Mouse (Mus musculus): ENCODE data around the gene AC131692.1. TPM values are rescaled to one million over a fixed set of nuclear protein-coding genes. Genes with fewer than 3 reads are reported as not detected.

Gene AC131692.1
- polyA plus RNA-seq, 1 experiment, result 5.9 TPM

DNA sequence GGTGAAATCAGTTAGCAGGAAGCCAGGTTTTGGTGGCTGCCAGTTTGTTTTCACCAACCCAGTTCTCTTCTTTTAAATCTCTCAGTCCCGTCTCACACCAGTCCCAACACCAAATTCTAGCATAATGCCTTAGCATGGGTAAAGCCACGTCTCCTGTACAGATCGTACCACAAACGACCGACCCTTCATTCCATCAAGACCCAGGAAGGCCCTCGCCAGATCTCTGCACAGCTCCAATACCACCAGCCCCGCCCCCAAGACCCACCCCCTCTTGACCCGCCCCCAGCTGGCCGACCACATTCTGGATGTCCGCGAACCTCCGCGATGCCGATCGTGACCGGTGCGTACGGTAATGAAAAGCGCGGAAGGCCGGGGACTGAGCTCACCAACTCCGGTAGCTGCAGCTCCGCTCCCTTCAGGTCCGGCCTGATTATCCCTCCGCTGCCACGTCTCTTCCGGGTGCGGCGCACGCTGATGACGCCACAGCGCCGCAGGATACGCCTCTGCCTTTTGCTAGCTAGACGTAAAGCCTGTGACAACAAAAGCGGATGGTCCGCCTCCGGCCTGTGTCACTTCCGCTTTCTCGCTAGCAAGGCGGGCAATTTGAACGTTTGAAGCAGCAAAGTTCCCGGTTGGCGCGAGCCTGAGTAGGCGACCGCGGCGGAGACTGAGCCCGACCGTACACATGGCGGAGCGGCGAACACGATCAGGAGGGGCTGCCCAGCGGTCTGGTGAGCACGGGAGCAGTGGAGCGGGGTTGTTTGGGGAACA, 9.6 kb upstream of the AC131692.1 start, which contains the start of the genes Zfpl1 and Cdca5:
TSS of gene Zfpl1 (minus strand) at position 479 of the 771 bp plus-strand sequence.
TSS of gene Cdca5 (plus strand) at position 506 of the 771 bp plus-strand sequence.
- H3K36me3 ChIP-seq (ENCODE audit: control insufficient read depth, insufficient read depth, low read length, poor library complexity, severe bottlenecking), result peaks cover 23% of the 10 kb centered on the region
- peak within 1 kb of the TSS; percentile 99 for H3K4me3 ChIP-seq (ENCODE audit: low read depth, low read length)
- no peaks in the 10 kb centered on the region for H3K9me3 ChIP-seq (replicated peaks; ENCODE audit: control insufficient read depth, insufficient read depth, low read length, poor library complexity, severe bottlenecking)
- H3K27me3 ChIP-seq (ENCODE audit: control insufficient read depth, insufficient read depth, low read length, poor library complexity, severe bottlenecking), result no peaks in the 10 kb centered on the region
- H3K27ac ChIP-seq (ENCODE audit: insufficient read depth, low read length), result peak within 1 kb of the TSS; percentile 94
- TF ChIP-seq POLR2A (IDR thresholded peaks at IDR 0.05; ENCODE audit: insufficient read depth, low read length), result peak; percentile 46
- TF ChIP-seq CTCF (IDR thresholded peaks at IDR 0.05; ENCODE audit: low read depth, low read length), result no peak
- TF ChIP-seq EP300 (IDR thresholded peaks at IDR 0.05; ENCODE audit: insufficient read depth, low read depth, low read length), result peak; percentile 82; the same call in 1 of the 2 replicates
- H3K4me1 ChIP-seq (ENCODE audit: control insufficient read depth, insufficient read depth, low read length), result peaks cover 2% of the 10 kb centered on the region
- H3K9ac ChIP-seq (ENCODE audit: low read depth, poor library complexity, severe bottlenecking), result peak within 1 kb of the TSS; percentile 89

GRCm38 (mm10) chr19:6085417-6085879, 8.8 kb upstream of the AC131692.1 start:
- Histone ChIP-seq H3K9ac (ENCODE audit: low read depth, poor library complexity, severe bottlenecking) (peak overlapping the region; percentile 89), H3K27ac (ENCODE audit: insufficient read depth, low read length) (peak overlapping the region; percentile 94), H3K36me3 (ENCODE audit: control insufficient read depth, insufficient read depth, low read length, poor library complexity, severe bottlenecking) (peaks cover 31% of the 10 kb centered on the region), H3K9me3 (replicated peaks; ENCODE audit: control insufficient read depth, insufficient read depth, low read length, poor library complexity, severe bottlenecking) (no peaks in the 10 kb centered on the region), H3K27me3 (ENCODE audit: control insufficient read depth, insufficient read depth, low read length, poor library complexity, severe bottlenecking) (no peaks in the 10 kb centered on the region), H3K4me3 (ENCODE audit: low read depth, low read length) (peak overlapping the region; percentile 99), H3K4me1 (ENCODE audit: control insufficient read depth, insufficient read depth, low read length) (peaks cover 2% of the 10 kb centered on the region)
- TF ChIP-seq POLR2A (IDR thresholded peaks at IDR 0.05; ENCODE audit: insufficient read depth, low read length) (peak; percentile 43), EP300 (IDR thresholded peaks at IDR 0.05; ENCODE audit: insufficient read depth, low read depth, low read length) (peak; percentile 56), CTCF (IDR thresholded peaks at IDR 0.05; ENCODE audit: low read depth, low read length) (no peak)

DNA sequence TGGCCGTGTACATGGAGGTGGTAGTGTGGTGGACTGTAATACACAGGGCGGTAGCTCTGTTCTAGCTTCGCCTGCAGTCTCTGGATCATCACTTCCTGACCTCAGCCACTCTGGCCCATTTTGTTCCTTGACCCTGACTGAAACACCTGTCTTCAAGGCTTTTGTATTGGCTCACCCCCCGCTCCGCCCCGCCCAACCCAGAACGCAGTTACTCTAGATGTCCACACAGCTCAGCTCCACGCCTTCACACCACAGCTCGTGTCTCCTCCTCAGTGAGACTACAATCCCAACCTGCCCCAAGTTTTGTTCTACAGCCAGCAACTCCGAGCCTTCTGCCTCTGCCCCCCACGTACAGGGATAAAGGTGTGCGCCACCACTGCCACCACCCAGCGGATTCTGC, 5.4 kb upstream of the AC131692.1 start:
- Histone ChIP-seq H3K4me1 (ENCODE audit: control insufficient read depth, insufficient read depth, low read length) (peaks cover under 1% of the 10 kb centered on the region), H3K36me3 (ENCODE audit: control insufficient read depth, insufficient read depth, low read length, poor library complexity, severe bottlenecking) (peaks cover 52% of the 10 kb centered on the region), H3K4me3 (ENCODE audit: low read depth, low read length) (no peak overlapping the region), H3K9ac (ENCODE audit: low read depth, poor library complexity, severe bottlenecking) (no peak overlapping the region), H3K9me3 (replicated peaks; ENCODE audit: control insufficient read depth, insufficient read depth, low read length, poor library complexity, severe bottlenecking) (no peaks in the 10 kb centered on the region), H3K27ac (ENCODE audit: insufficient read depth, low read length) (no peak overlapping the region), H3K27me3 (ENCODE audit: control insufficient read depth, insufficient read depth, low read length, poor library complexity, severe bottlenecking) (no peaks in the 10 kb centered on the region)
- TF ChIP-seq POLR2A (IDR thresholded peaks at IDR 0.05; ENCODE audit: insufficient read depth, low read length) (no peak), EP300 (IDR thresholded peaks at IDR 0.05; ENCODE audit: insufficient read depth, low read depth, low read length) (no peak), CTCF (IDR thresholded peaks at IDR 0.05; ENCODE audit: low read depth, low read length) (no peak)

- Histone ChIP-seq H3K4me3 (ENCODE audit: low read depth, low read length) (no peak overlapping the region), H3K36me3 (ENCODE audit: control insufficient read depth, insufficient read depth, low read length, poor library complexity, severe bottlenecking) (peaks cover 34% of the 10 kb centered on the region), H3K4me1 (ENCODE audit: control insufficient read depth, insufficient read depth, low read length) (peaks cover 2% of the 10 kb centered on the region), H3K27me3 (ENCODE audit: control insufficient read depth, insufficient read depth, low read length, poor library complexity, severe bottlenecking) (no peaks in the 10 kb centered on the region), H3K27ac (ENCODE audit: insufficient read depth, low read length) (no peak overlapping the region), H3K9me3 (replicated peaks; ENCODE audit: control insufficient read depth, insufficient read depth, low read length, poor library complexity, severe bottlenecking) (no peaks in the 10 kb centered on the region), H3K9ac (ENCODE audit: low read depth, poor library complexity, severe bottlenecking) (no peak overlapping the region)
- TF ChIP-seq CTCF (IDR thresholded peaks at IDR 0.05; ENCODE audit: low read depth, low read length) (no peak), POLR2A (IDR thresholded peaks at IDR 0.05; ENCODE audit: insufficient read depth, low read length) (no peak), EP300 (IDR thresholded peaks at IDR 0.05; ENCODE audit: insufficient read depth, low read depth, low read length) (no peak)
Observed at GRCm38 (mm10) chr19:6097847-6098246, 3.6 kb downstream of the AC131692.1 start.

DNA sequence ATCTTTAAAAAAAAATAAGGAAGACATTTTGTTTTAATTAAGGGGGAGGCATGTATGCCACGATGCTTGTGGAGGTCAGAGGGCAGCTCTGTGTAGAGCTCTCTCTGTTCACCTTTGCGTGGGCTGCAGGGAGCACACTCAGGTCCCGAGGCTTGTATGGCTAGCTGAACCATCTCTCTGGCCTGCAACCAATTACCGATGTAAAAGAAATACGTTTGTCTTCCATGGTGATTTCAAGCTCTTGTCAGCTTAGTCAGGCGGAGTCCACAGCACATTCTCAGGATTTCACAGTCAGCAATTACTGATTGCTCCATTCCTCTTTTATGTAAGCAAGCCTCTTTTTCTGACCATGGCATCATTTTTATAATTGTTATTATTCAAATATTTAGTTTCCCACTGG, 7.0 kb downstream of the AC131692.1 start:
- H3K4me1 ChIP-seq (ENCODE audit: control insufficient read depth, insufficient read depth, low read length), result peaks cover 2% of the 10 kb centered on the region
- no peaks in the 10 kb centered on the region for H3K9me3 ChIP-seq (replicated peaks; ENCODE audit: control insufficient read depth, insufficient read depth, low read length, poor library complexity, severe bottlenecking)
- H3K9ac ChIP-seq (ENCODE audit: low read depth, poor library complexity, severe bottlenecking), result no peak overlapping the region
- TF ChIP-seq EP300 (IDR thresholded peaks at IDR 0.05; ENCODE audit: insufficient read depth, low read depth, low read length), result no peak
- no peak for TF ChIP-seq CTCF (IDR thresholded peaks at IDR 0.05; ENCODE audit: low read depth, low read length)
- TF ChIP-seq POLR2A (IDR thresholded peaks at IDR 0.05; ENCODE audit: insufficient read depth, low read length), result no peak
- H3K36me3 ChIP-seq (ENCODE audit: control insufficient read depth, insufficient read depth, low read length, poor library complexity, severe bottlenecking), result peaks cover 20% of the 10 kb centered on the region
- H3K4me3 ChIP-seq (ENCODE audit: low read depth, low read length), result no peak overlapping the region
- H3K27ac ChIP-seq (ENCODE audit: insufficient read depth, low read length), result no peak overlapping the region
- H3K27me3 ChIP-seq (ENCODE audit: control insufficient read depth, insufficient read depth, low read length, poor library complexity, severe bottlenecking), result no peaks in the 10 kb centered on the region

Measured in ES-Bruce4 (cell line).